Mouse (Mus musculus): ENCODE measurements around the gene Rasgrp4. TPM values are rescaled to one million over a fixed set of nuclear protein-coding genes. Genes with fewer than 3 reads are reported as not detected.
"Not testable (repeated sequence)": the region's sequence is repeated elsewhere in the genome, so short reads cannot be mapped to it uniquely, and the experiment has no call there.

The Rasgrp4 gene
- polyA plus RNA-seq, 1 experiment from 2014 or later: 0.88 TPM

DNA sequence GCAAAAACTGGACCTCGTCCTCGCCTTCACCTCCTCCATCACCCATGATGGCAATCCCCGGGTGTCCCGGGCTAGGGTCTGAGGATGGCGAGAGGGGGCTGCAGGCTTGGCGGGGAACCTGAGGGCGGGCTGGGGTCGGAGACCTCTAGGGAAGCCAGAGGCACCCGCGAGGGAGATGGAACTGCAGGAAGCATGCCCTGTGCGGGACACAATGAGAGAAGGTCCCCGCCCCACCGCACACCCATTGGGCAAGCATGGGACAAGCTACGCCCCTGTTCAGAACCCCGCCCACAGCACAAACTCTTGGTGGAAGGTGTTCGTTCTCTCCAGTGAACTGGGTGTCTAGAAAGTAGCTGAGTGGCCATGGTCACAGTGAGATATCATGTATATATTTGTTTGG is 9.7 kb upstream of the Rasgrp4 start, which contains the start of gene Ryr1:
Ryr1 (minus strand) TSS at position 210 of the 400 bp plus-strand sequence.
- peak within 1 kb of the TSS; percentile 54 for H3K4me3 ChIP-seq
- peak; percentile 78 for DNase-seq (ENCODE audit: extremely low spot score, low spot score)
- H3K9me3 ChIP-seq: no peaks in the 10 kb centered on the region
- H3K27ac ChIP-seq: peak within 1 kb of the TSS; percentile 72; the same call in 1 of the 2 replicates
- H3K4me1 ChIP-seq: peaks cover 24% of the 10 kb centered on the region
- H3K36me3 ChIP-seq (replicated peaks): no peaks in the 10 kb centered on the region
- peaks cover 17% of the 10 kb centered on the region for H3K27me3 ChIP-seq (ENCODE audit: poor library complexity, severe bottlenecking)
- 0% methylated on average over 16 of the region's 16 CpGs for WGBS

DNA sequence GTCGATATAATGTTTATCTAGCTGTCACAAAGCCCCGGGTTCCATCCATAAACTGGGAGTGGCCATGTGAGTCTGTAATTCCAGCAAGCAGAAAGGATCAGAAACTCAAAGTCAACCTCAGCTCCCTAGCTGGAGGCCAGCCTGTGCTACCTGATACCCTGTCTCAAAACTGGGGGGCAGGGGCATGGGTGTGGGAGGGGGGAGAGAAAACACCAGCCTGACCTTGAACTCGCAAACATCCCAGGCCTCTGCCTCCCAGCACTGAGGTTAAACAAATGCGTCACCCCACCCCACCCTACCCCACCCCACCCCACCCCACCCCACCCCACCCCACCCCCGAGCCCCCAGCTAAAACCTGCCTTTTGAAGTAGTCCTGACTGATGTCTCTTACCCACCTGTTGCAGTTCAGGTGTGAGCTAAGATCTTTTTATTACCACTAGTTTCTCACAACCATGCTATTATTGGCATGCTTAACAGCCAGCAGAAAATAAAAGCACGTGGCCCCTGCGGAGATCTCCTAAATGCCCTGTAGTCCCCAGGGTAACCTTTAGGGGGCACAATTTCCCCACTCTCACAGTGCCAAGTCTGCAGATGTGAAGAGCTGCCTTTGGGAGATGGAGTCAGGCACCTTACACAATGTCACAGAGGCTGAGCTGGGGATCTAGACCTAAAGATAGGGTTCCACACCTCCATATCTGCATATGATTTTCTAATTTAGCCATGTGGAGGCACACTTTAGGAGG is 8.3 kb upstream of the Rasgrp4 start:
- peaks cover 24% of the 10 kb centered on the region for H3K4me1 ChIP-seq
- DNase-seq (ENCODE audit: extremely low spot score, low spot score): peak; percentile 61
- H3K4me3 ChIP-seq: no peak overlapping the region
- no peaks in the 10 kb centered on the region for H3K9me3 ChIP-seq
- no peaks in the 10 kb centered on the region for H3K36me3 ChIP-seq (replicated peaks)
- WGBS: 41% methylated on average over 7 of the region's 7 CpGs
- H3K27me3 ChIP-seq (ENCODE audit: poor library complexity, severe bottlenecking): peaks cover 17% of the 10 kb centered on the region
- H3K27ac ChIP-seq: no peak overlapping the region

- Histone ChIP-seq H3K4me3 (no peak overlapping the region), H3K27ac (no peak overlapping the region), H3K9me3 (no peaks in the 10 kb centered on the region), H3K27me3 (ENCODE audit: poor library complexity, severe bottlenecking) (peaks cover 16% of the 10 kb centered on the region), H3K36me3 (replicated peaks) (no peaks in the 10 kb centered on the region), H3K4me1 (peaks cover 20% of the 10 kb centered on the region)
- 31% methylated on average over 2 of the region's 2 CpGs for WGBS
- DNase-seq (ENCODE audit: extremely low spot score, low spot score): no peak
Measured at GRCm38 (mm10) chr7:29128725-29129124, 5.9 kb upstream of the Rasgrp4 start.

- H3K4me1 ChIP-seq: peaks cover 21% of the 10 kb centered on the region
- peak overlapping the region; percentile 53 for H3K4me3 ChIP-seq
- no peaks in the 10 kb centered on the region for H3K9me3 ChIP-seq
- no peaks in the 10 kb centered on the region for H3K36me3 ChIP-seq (replicated peaks)
- no peak for DNase-seq (ENCODE audit: extremely low spot score, low spot score)
- 2% methylated on average over 4 of the region's 4 CpGs for WGBS
- H3K27me3 ChIP-seq (ENCODE audit: poor library complexity, severe bottlenecking): peaks cover 37% of the 10 kb centered on the region
- H3K27ac ChIP-seq: no peak overlapping the region
Measured at GRCm38 (mm10) chr7:29134230-29134629, 421 bp upstream of the Rasgrp4 start.

DNA sequence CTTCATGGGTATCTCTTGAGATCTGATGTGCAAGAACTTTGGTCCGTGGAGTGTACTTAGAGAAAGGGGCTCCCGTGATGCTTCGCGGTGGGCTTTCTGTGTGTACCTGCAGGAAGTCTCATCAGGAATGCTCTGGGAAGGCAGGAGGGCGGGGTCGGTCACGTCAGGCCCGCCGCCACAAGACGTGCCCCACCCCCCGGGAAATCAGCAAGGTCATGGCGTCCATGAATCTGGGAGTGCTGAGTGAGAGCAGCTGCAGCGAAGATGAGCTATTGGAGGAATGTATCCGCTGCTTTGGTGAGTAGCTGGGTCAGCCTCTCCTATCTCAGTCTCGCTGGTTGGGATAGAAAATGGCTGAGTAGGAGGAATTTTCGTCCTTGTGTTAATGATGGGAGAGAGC is 2.8 kb downstream of the Rasgrp4 start:
- Histone ChIP-seq H3K4me1 (peaks cover 21% of the 10 kb centered on the region), H3K36me3 (replicated peaks) (no peaks in the 10 kb centered on the region), H3K4me3 (no peak overlapping the region), H3K9me3 (no peaks in the 10 kb centered on the region), H3K27me3 (ENCODE audit: poor library complexity, severe bottlenecking) (peaks cover 37% of the 10 kb centered on the region), H3K27ac (no peak overlapping the region)
- WGBS: 49% methylated on average over 16 of the region's 16 CpGs
- no peak for DNase-seq (ENCODE audit: extremely low spot score, low spot score)

DNA sequence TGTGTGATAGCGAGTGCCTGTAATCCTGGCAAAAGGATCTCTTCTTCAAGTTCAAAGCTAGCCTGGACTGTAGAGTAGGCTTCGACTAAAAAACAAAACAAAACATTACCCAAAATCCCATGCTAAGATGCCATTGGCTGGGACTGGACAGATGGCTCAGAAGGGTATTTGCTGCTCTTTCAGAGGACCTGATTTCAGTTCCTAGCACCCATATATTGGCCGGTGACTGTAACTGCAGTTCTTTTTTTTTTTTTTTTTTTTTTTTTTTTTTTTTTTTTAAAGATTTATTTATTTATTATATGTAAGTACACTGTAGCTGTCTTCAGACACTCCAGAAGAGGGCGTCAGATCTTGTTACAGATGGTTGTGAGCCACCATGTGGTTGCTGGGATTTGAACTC is 4.6 kb downstream of the Rasgrp4 start:
- H3K36me3 ChIP-seq (replicated peaks); H3K4me3 ChIP-seq; H3K27ac ChIP-seq; H3K9me3 ChIP-seq; DNase-seq (ENCODE audit: extremely low spot score, low spot score): not testable (repeated sequence)
- WGBS: 92% methylated on average over 3 of the region's 4 CpGs
- peaks cover 32% of the 10 kb centered on the region for H3K27me3 ChIP-seq (ENCODE audit: poor library complexity, severe bottlenecking)
- peaks cover 17% of the 10 kb centered on the region for H3K4me1 ChIP-seq

DNA sequence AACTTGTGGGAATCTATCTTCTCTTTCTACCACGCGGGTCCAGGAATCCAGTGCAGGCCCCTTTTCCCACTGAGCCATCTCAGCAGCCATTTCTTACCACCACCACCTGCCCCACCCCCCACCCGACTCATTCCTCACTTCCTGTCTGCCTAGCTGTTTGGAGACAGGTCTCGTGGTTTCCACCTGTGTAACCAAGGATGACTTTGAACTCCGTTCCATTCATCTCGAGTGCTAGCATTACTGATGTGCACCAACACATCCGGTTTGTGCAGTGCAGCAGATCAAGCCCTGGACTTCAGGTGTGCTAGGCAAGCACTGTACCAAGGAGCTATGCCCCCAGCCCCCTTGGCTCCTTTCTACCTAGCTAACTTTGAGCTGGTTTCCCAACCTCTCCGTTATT is 6.8 kb downstream of the Rasgrp4 start:
- no peak for DNase-seq (ENCODE audit: extremely low spot score, low spot score)

GRCm38 (mm10) chr7:29144006-29144405 is 9.4 kb downstream of the Rasgrp4 start:
- no peak overlapping the region for H3K4me3 ChIP-seq
- DNase-seq (ENCODE audit: extremely low spot score, low spot score): no peak
- H3K4me1 ChIP-seq: 0 out of 2 replicates have a peak, but pooled peaks cover 5% of the 10 kb centered on the region
- H3K27me3 ChIP-seq (ENCODE audit: poor library complexity, severe bottlenecking): no peaks in the 10 kb centered on the region
- H3K27ac ChIP-seq: no peak overlapping the region
- H3K36me3 ChIP-seq (replicated peaks): no peaks in the 10 kb centered on the region
- WGBS: 91% methylated on average over 4 of the region's 4 CpGs
- no peaks in the 10 kb centered on the region for H3K9me3 ChIP-seq

More for the DNA sequence above, 6.8 kb downstream of the Rasgrp4 start:
- Histone ChIP-seq H3K4me3 (no peak overlapping the region), H3K4me1 (peaks cover 3% of the 10 kb centered on the region; the same call in 1 of the 2 replicates), H3K27ac (no peak overlapping the region), H3K27me3 (ENCODE audit: poor library complexity, severe bottlenecking) (peaks cover 11% of the 10 kb centered on the region), H3K36me3 (replicated peaks) (no peaks in the 10 kb centered on the region), H3K9me3 (no peaks in the 10 kb centered on the region)
- 88% methylated on average over 8 of the region's 8 CpGs for WGBS

DNA sequence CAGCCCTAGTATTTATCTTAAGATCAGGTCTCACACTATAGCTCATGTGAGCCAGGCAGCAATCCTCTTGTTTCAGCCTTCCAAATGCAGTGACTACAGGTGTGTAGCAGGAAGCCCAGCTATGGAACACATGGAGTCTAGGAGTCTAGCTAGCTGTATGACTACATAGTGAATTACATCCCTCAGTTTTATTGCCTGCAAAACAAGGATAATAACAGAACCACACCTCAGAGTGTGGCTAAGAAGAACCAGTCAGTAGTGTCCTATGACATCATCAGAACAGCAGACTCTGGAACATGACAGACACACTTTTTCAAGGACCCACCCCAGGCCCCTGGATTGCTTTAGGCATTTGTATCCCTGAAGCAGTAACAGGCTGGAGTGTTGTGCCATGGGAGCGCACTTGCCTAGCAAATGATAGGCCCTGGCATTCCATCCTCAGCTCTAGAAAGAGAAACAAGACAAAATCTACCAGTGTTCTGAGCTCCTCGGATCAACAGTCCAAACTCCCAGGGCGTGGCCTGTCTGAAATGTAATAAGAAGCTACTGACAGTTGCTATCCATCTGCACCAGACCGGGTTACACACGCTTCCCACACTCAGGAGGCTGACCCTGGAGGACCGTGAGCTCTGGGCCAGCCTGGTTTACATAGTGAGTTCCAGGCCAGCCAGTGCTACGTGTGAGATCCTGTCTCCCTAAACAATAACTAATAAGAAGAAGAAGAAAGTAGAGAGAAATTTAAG is 12.1 kb downstream of the Rasgrp4 start:
- H3K36me3 ChIP-seq (replicated peaks): no peaks in the 10 kb centered on the region
- no peaks in the 10 kb centered on the region for H3K27me3 ChIP-seq (ENCODE audit: poor library complexity, severe bottlenecking)
- 91% methylated on average over 7 of the region's 7 CpGs for WGBS
- H3K4me3 ChIP-seq: no peak overlapping the region
- H3K4me1 ChIP-seq: 0 out of 2 replicates have a peak, but pooled peaks cover 5% of the 10 kb centered on the region
- DNase-seq (ENCODE audit: extremely low spot score, low spot score): no peak
- H3K9me3 ChIP-seq: no peaks in the 10 kb centered on the region
- H3K27ac ChIP-seq: no peak overlapping the region

DNA sequence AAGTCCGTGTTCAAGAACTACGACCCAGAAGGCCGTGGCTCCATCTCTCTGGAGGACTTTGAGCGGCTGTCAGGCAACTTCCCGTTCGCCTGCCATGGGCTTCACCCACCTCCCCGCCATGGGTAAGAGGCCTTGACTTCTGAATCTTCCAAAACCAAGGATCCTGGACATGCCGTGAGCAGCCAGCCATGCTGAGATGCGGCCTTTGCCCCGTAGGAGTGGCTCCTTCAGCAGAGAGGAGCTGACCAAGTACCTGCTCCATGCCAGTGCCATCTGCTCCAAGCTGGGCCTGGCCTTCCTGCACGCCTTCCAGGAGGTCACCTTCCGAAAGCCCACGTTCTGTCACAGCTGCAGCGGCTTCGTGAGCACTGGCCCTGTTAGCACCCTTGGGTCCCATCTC is 14.1 kb downstream of the Rasgrp4 start:
- Histone ChIP-seq H3K36me3 (replicated peaks) (0 out of 2 replicates have a peak, but pooled peaks cover 6% of the 10 kb centered on the region), H3K27ac (no peak overlapping the region), H3K27me3 (ENCODE audit: poor library complexity, severe bottlenecking) (no peaks in the 10 kb centered on the region), H3K4me3 (no peak overlapping the region), H3K9me3 (peaks cover 3% of the 10 kb centered on the region; the same call in 1 of the 2 replicates), H3K4me1 (0 out of 2 replicates have a peak, but pooled peaks cover 5% of the 10 kb centered on the region)
- no peak for DNase-seq (ENCODE audit: extremely low spot score, low spot score)
- WGBS: 93% methylated on average over 15 of the region's 15 CpGs

GRCm38 (mm10) chr7:29151486-29151885 is 16.8 kb downstream of the Rasgrp4 start:
- H3K27ac ChIP-seq: no peak overlapping the region
- no peak for DNase-seq (ENCODE audit: extremely low spot score, low spot score)
- peaks cover 9% of the 10 kb centered on the region; the same call in 1 of the 2 replicates for H3K9me3 ChIP-seq
- WGBS: 69% methylated on average over 10 of the region's 10 CpGs
- H3K4me3 ChIP-seq: no peak overlapping the region
- peaks cover 24% of the 10 kb centered on the region for H3K4me1 ChIP-seq
- peaks cover 13% of the 10 kb centered on the region for H3K36me3 ChIP-seq (replicated peaks)
- peaks cover 9% of the 10 kb centered on the region for H3K27me3 ChIP-seq (ENCODE audit: poor library complexity, severe bottlenecking)

- H3K27me3 ChIP-seq (ENCODE audit: poor library complexity, severe bottlenecking): peaks cover 33% of the 10 kb centered on the region
- H3K9me3 ChIP-seq: peaks cover 9% of the 10 kb centered on the region; the same call in 1 of the 2 replicates
- H3K27ac ChIP-seq: no peak overlapping the region
- no peak overlapping the region for H3K4me3 ChIP-seq
- H3K4me1 ChIP-seq: peaks cover 34% of the 10 kb centered on the region
- 94% methylated on average over 14 of the region's 14 CpGs for WGBS
- no peak for DNase-seq (ENCODE audit: extremely low spot score, low spot score)
- peaks cover 13% of the 10 kb centered on the region for H3K36me3 ChIP-seq (replicated peaks)
Measured at GRCm38 (mm10) chr7:29154018-29154720, 19.5 kb downstream of the Rasgrp4 start.
